Mouse (Mus musculus) megakaryocyte, embryonic 14.5 days (primary cell): ENCODE data around the gene Vps45. TPM values are rescaled to one million over a fixed set of nuclear protein-coding genes. Genes with fewer than 3 reads are reported as not detected.
"Not testable (repeated sequence)": the region's sequence is repeated elsewhere in the genome, so short reads cannot be mapped to it uniquely, and the experiment has no call there.

Source experiments
- H3K27me3 ChIP-seq: replicated peaks from 2 replicates; pipeline ENCODE3; 2012; ENCODE audit warnings: inconsistent platforms
- H3K36me3 ChIP-seq: replicated peaks from 2 replicates; pipeline ENCODE3; 2012; ENCODE audit warnings: low read length, inconsistent platforms, mixed read lengths
- H3K4me1 ChIP-seq: 2 replicates; pipeline ENCODE4 v1.6.1; 2012; ENCODE audit warnings: inconsistent platforms
- H3K4me3 ChIP-seq: replicated peaks from 2 replicates; pipeline ENCODE3; 2012; ENCODE audit warnings: moderate library complexity, mild to moderate bottlenecking, inconsistent platforms
- H3K9me3 ChIP-seq: 2 replicates; pipeline ENCODE4 v1.6.1; 2012; ENCODE audit warnings: inconsistent platforms
- FLI1 ChIP-seq: IDR thresholded peaks from 2 replicates; pipeline ENCODE4 v1.6.1; 2012; ENCODE audit warnings: low read length, inconsistent platforms, mixed read lengths
- GATA1 ChIP-seq: IDR thresholded peaks from 3 replicates; pipeline ENCODE4 v1.6.1; 2012; ENCODE audit warnings: mixed read lengths, low read length, inconsistent platforms, borderline replicate concordance
- polyA plus RNA-seq: library from polyadenylated mRNA; stranded (reverse); fragments of >175 nt; gene quantifications from 2 replicates; pipeline ENCODE4 v1.2.3, GENCODE M21; 2012; ENCODE audit warnings: low replicate concordance; ENCODE audit not compliant: insufficient read depth

The Vps45 gene
- polyA plus RNA-seq, 1 experiment, result 19.4 TPM

DNA sequence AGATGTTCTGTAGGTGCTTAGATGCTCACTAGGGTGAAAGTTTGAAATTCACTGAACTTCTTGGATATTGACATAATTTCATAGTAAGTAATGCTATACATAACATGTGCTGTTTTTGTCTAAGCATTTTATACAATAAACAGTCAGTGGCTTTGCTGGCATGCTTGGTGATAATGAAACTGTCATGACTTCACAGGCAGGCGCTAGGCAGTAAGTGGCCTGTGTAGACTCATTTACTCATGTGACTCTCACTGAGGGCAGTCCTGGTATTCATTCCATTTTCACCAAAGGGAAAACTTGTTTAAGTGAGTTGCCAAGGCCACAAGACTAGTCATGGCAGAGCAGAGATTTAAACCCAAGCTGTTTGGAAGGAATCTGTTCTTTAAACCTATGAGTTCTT lies 89.0 kb downstream of the Vps45 start:
- Histone ChIP-seq H3K4me1 (peaks cover 45% of the 10 kb centered on the region), H3K36me3 (no peaks in the 10 kb centered on the region), H3K27me3 (peaks cover 15% of the 10 kb centered on the region), H3K9me3 (no peaks in the 10 kb centered on the region), H3K4me3 (no peak overlapping the region)
- no peak for TF ChIP-seq GATA1
- no peak for TF ChIP-seq FLI1

DNA sequence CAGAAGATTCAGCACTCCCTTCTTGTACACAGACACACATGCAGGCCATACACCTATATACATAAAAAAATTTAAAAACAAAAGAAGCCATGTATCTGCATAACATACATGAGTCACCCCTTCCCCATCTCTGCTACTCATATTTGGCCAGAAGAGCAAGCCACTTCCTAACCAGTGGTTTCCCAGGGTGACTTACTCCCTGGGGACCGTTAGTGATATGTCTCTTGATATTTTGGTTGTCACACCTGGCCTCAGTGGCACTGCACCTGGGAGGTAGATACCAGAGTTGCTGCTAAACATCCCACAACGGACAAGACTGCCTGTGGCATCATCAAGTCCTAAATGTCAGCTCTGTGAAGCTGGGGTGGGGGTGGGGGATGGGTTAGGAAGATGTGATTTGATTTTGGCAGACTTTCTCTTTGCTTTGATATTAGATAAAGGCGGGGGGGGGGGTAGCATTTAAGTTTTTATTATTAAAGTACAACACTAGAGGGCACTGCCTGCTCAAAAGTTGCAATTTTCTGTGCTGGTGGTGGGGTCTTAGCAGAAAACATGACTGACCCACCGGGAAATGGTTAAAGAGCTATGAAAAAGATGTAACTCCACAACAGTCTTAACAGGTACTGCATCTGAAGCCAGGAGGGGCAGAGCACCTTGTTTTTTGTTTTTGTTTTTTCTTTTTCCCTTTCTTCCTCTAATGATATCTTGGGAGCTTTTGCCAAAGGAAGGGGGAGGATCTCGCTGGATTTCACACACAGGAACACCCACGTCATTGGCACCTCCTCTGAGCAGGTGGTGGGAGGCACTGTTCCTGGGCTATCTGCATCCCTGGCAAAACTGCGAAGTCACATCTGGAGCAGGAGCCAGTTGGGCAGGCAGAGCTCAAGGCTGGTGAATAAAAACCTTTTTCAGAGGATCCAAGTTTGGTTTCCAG lies 92.5 kb downstream of the Vps45 start:
- peaks cover 54% of the 10 kb centered on the region for H3K4me1 ChIP-seq
- H3K36me3 ChIP-seq, result no peaks in the 10 kb centered on the region
- H3K4me3 ChIP-seq, result peak overlapping the region; percentile 86
- no peak for TF ChIP-seq FLI1
- TF ChIP-seq GATA1, result no peak
- H3K27me3 ChIP-seq, result peaks cover 4% of the 10 kb centered on the region
- no peaks in the 10 kb centered on the region for H3K9me3 ChIP-seq

DNA sequence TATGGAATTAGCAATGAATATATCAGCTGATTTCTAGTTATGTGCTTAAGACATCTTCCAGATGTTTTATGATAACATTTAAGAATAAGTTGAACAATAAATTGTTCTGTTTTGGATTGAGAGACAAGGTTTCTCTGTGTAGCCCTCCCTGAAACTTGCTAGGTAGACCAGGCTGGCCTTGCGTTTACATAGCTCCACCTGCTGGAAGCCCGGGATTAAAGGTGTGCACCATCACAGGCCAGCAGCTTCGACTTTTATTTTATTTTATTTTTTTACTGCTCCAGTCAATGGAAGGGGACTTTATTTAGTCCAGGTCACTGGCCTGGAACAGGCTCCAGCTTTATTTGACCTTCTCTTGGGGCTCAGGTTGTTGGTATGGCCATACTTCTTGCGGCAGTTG lies 94.6 kb downstream of the Vps45 start:
- TF ChIP-seq FLI1 (no peak), GATA1 (no peak)

DNA sequence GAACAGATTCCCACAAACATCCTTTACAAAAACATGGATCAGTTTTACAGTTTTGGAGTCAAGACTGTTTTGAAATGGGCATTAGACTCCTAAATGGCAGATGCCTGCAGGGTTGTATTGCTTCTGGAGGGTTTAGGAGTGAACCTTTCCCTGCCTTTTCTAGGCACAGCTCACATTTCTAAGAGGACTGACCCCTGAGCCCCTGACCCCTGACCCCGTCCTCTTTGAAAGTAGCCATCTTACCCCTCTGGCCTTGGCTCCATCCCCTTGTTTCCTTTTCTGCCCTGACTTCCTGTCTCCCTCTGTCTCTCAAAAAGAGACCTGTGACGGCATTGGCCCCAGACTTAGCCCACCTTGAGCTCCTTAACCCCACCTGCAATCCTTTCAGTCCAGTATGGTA lies 95.0 kb downstream of the Vps45 start:
- TF ChIP-seq GATA1 (no peak), FLI1 (no peak)
- Histone ChIP-seq H3K4me1 (peaks cover 46% of the 10 kb centered on the region), H3K27me3 (peaks cover 4% of the 10 kb centered on the region), H3K9me3 (no peaks in the 10 kb centered on the region), H3K36me3 (no peaks in the 10 kb centered on the region), H3K4me3 (no peak overlapping the region)

More for the DNA sequence above, 94.6 kb downstream of the Vps45 start:
- Histone ChIP-seq H3K4me3 (no peak overlapping the region), H3K27me3 (peaks cover 4% of the 10 kb centered on the region), H3K36me3 (no peaks in the 10 kb centered on the region), H3K4me1 (peaks cover 43% of the 10 kb centered on the region), H3K9me3 (no peaks in the 10 kb centered on the region)

DNA sequence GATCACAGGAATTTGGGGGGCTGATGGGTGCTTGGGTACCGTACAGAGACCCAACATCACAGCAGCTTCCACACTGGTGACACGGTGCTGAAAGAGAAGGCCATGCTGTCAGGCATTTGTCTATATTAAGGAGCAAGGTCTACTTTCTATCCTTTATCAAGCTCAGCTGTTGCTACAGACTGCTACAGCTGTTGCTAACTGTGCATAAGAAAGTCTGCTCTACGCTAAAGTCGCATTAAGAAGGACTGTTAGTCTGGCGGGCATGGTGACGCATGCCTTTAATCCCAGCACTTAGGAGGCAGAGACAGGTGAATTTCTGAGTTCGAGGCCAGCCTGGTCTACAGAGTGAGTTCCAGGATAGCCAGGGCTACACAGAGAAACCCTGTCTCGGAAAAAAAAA lies 96.1 kb downstream of the Vps45 start:
- not testable (repeated sequence) for H3K36me3 ChIP-seq, H3K27me3 ChIP-seq, H3K9me3 ChIP-seq, H3K4me3 ChIP-seq
- peaks cover 57% of the 10 kb centered on the region for H3K4me1 ChIP-seq

DNA sequence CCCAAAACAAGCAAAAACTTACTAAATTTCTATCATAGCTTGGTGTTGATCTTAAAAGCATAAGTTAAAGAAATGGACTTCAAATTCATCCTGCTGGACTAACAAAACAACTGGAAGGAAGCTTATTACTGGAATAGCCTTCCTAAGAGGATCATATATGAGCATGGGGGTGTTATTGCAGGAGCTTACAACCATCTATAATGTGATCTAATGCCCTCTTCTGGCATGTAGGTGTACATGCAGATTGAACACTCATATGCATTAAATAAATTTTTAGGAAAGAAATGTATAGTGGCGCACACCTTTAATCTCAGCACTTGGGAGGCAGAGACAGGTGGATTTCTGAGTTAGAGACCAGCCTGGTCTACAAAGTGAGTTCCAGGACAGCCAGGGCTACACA lies 98.5 kb downstream of the Vps45 start:
- Histone ChIP-seq H3K4me1 (peaks cover 63% of the 10 kb centered on the region), H3K36me3 (no peaks in the 10 kb centered on the region), H3K4me3 (no peak overlapping the region), H3K9me3 (no peaks in the 10 kb centered on the region), H3K27me3 (no peaks in the 10 kb centered on the region)
- TF ChIP-seq GATA1, result no peak
- no peak for TF ChIP-seq FLI1

DNA sequence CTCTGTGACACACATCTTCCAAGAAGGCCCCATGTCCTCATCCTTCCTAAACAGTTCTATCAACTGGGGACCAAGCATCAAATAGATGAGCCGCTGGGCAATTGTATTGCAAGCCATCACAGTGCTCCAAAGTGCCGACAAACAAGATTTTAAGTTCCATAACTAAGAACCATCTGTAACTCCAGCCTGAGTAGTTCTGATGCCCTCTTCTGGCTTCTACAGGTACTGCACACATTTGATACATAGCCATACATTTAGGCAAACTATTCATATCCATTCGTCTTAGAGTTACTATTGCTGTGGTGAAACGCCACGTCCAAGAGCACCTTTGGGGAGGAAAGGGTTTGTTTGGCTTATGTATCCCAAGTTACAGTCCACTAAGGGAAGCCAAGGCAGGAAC lies 99.2 kb downstream of the Vps45 start:
- H3K4me3 ChIP-seq, result no peak overlapping the region
- H3K4me1 ChIP-seq, result peaks cover 61% of the 10 kb centered on the region
- H3K9me3 ChIP-seq, result no peaks in the 10 kb centered on the region
- TF ChIP-seq GATA1, result no peak
- TF ChIP-seq FLI1, result no peak
- H3K36me3 ChIP-seq, result no peaks in the 10 kb centered on the region
- no peaks in the 10 kb centered on the region for H3K27me3 ChIP-seq

DNA sequence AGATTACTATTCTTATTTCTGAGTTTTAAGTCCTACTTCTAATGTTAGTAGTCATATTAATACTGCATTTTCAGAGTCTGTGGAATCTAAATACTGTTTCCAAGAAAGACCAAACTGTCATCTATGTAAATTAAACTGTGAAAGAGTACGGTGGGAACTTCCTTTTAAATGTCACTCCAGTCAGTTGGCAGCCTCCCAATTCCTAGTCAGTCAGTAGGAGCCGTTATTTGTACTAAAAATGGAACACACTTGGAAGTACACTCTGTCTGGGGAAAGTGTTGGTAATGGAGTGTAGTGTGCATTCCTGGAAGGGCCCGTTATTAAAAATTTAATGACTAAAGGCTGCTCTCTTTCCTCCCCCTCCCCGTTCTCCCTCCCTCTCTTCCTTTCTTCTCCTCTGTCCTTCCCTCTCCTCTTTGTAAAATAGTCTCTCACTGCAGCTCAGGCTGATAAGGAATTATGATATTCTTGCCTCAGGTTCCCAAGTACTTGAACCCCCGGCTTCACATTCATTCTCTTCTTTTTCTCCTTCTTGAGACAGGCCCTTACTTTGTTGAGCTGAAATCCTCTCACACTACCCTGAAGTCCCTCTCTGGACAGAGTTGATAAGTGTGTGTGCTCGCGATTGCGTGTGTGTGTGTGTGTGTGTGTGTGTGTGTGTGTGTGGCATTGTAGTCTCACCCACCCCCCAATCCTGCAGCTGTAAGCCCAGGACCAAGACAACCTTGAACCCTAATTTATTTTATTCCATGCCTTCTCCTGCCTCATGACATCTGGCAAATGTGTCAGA lies 100.7 kb downstream of the Vps45 start:
- TF ChIP-seq FLI1, result no peak
- no peak for TF ChIP-seq GATA1
- no peaks in the 10 kb centered on the region for H3K9me3 ChIP-seq
- peaks cover 59% of the 10 kb centered on the region for H3K4me1 ChIP-seq
- H3K4me3 ChIP-seq, result no peak overlapping the region
- no peaks in the 10 kb centered on the region for H3K27me3 ChIP-seq
- H3K36me3 ChIP-seq, result no peaks in the 10 kb centered on the region

DNA sequence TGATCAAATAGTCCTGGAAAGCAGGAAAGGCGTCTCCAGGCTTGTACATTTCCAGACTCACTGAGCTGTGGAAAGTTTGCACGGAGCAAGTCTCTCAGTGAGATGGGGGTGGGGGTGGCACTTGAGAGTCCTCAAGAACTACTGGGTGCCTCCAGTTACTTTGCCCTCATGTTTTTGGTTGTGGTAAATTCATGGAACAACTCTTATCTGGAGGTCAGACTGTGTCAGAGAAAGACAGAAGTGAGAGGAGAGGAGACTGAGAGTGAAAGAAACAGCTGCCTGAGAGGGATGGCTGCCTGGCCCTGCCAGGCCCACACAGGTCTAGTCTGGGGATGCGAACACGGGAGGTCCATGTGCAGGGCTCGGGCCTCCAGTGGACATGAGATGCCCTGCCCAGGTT lies 102.9 kb downstream of the Vps45 start:
- Histone ChIP-seq H3K9me3 (no peaks in the 10 kb centered on the region), H3K36me3 (no peaks in the 10 kb centered on the region), H3K4me1 (peaks cover 57% of the 10 kb centered on the region), H3K27me3 (no peaks in the 10 kb centered on the region), H3K4me3 (no peak overlapping the region)
- no peak for TF ChIP-seq FLI1
- TF ChIP-seq GATA1, result no peak

DNA sequence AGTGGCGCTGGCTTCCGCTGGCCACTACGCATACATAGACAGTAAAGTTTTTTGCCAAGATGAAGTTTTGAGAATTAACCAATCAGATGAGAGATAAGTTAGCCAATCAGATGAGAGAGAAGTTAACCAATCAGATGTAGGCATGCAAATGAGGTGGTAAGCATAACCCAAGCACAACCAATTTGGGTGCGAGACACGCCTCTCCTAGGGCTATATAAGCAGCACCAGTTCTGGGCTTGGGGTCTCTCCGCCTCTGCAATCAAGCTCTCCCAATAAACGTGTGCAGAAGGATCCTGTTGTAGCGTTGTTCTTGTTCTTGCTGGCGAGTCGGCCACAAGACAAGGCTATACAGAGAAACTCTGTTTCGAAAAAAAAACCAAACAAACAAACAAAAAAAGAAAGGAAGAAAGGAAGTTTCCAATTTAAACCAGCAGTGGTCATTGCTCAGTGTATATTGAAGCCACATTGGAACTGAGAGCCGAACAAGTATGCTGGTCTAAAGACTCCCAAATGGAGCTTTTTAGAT lies 103.6 kb downstream of the Vps45 start:
- not testable (repeated sequence) for H3K4me3 ChIP-seq, H3K9me3 ChIP-seq
- peaks cover 57% of the 10 kb centered on the region for H3K4me1 ChIP-seq

More for the DNA sequence above, 103.6 kb downstream of the Vps45 start:
- H3K36me3 ChIP-seq, H3K27me3 ChIP-seq: not testable (repeated sequence)
